Mouse (Mus musculus) urinary bladder, postnatal 14 days (tissue): ENCODE data around the gene Myocd.
A peak's percentile ranks its signal among the peaks of the same experiment; 100 is the strongest.

Experiments
- DNase-seq: peaks from one replicate; pipeline ENCODE4 v3.0.0; 2021; ENCODE audit warnings: low spot score

Gene Myocd

DNA sequence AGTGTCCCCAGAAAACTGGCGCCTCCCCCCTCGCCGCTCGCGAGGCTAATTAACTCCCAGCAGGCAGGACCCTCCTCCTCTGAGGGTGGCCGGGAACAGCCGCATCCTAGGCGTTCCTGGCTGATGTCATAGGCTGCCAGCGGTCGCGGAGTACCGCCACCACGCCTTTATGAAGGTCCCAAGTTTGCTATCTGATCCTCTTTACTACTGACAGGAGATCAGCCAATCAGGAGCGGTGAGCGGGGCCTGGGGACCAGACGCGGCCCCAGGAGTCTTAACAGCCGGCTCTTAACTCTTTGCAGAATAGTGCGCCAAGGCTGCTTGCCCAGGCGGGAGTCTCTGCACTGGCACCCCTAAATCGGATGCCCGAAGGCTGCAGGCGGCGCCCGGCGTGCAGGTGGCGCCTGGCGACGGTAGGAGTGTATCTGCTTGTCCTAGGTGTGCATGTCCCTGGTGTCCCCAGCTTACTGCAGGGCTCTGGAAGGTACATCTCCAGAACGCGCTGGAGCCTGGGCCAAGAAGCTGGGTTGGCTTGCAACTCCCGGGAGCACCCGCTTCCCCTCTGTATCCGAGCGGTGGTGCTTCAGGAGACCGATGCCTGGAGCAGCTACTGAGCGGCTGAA, at the start of gene Myocd:
Myocd (minus strand) TSS at position 139 of the 623 bp plus-strand sequence.
- peak; percentile 17 for DNase-seq

DNA sequence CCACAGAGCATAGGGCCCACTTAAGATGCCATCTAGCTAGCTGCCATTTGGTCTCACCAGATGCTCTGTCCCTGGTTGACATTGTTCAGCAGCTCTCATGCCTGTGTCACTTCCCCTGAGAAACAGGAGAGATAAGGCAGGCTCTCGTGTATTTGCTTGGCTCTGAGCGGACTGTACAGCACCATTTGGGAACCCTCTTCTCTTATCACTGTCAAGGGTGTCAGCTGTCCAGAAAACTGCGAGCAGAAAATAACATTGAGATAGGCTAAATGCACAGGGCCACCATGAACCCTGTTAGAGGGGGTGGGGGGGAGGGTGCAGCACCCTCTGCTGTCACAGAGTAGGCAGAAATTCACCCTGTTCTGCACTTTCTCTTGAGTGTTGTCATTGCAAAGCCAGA, 34.0 kb upstream of the Myocd start:
- no peak for DNase-seq

DNA sequence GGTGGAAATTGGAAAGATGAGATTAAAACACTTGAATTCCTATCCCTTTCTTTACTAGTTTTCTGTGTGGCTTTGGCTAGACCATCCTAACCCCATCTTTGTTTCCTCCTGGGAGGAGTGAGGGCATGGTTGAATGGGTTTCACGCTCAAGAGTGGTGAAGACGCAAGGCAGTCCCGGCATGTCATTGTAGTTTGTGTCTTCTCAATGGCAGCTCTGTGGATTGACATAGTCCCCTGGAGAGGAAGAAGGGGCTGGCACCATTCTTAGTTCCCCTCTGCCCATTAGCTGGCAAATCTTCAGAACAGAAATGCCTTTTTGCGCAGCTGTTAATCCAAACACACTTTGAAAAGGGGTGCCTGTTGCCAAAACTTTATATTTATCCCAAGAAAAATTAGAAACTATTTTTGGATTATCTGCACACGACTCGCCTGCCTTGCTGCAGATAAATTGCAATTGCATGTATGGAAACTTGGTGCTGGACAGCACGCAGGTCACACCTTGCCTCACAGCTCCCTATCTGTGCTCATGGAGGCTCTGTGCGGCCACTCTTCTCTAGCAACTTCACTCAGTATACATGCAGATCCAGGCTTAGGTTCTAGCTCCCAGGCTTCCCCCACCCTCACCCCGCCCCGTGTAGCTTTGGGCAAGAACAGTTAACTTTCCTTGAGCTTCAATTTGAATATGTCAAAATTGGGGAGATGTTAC, 24.5 kb upstream of the Myocd start:
- no peak for DNase-seq

DNA sequence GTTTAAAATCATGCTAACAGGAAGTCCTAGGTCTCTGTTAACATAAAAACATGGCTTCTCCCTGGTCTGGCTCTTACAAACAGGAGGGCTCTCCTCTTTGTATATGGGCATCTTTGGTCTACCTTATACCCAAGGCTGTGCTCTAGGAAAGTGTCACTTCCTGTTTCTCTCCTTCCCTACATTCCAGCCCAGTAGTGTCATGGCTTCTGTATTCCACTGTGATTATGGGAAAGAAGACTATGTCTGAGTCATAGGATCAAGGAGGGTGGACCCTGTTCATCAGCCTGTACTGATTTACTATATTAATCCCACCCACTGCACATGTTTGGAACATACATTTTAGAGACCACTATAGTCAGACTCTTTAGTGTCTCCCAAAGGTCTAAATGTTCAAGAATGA, 23.2 kb upstream of the Myocd start:
- DNase-seq: no peak

DNA sequence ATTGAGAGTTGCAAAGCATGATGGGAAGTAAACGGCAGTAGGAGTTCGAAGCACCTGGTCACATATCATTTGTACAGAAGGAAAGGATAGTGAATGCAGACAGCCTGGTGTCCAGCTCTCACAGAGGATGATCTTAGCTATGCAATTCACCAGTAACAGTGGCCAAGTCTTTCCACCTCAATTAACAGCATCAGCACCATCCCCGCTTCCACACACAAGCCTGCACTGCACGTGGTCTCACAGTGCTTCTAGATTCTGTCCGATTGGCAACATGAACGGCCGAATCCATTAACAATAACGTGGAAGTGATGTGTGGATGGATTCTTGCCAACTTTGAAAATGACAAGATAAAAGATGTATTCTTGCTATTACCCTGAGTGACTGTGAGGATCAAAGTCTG, 17.9 kb upstream of the Myocd start:
- DNase-seq: no peak

DNA sequence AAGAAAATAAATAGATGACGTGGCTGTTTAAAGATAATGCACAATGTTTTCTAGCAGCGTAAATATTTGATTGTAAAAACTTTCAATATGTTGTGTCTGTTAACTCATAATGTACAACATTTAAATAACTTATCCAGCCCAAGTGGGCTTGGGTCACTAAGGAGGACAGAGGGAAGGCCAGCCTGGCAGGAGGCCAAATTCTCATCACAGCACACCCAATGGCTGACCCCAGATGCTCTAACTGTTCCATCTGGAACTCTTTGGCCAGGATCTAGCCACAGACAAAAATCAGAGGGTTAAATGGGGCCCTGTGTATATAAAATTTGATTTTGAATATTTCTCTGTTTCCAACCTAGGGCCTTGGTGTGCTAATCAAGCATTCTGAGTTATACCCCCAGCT, 16.4 kb upstream of the Myocd start:
- no peak for DNase-seq

DNA sequence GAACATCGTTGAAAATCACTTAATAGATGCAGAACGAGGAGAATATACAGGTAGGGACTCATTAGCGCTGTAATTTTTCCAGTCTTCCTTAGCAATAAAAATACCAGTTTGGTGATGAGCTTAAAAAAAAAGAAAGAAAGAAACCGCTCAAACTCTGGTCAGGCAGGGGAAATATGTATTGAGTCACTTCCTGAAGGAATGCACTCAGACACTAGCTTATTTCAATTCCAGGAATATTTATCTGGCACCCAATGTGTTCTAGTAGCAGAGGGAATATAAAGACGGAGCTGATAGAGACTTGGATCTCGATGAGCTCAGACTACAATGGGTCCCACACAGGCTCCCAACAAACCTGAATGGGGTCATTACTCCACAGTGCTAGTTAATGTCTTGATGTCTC, 5.7 kb upstream of the Myocd start:
- DNase-seq: no peak

DNA sequence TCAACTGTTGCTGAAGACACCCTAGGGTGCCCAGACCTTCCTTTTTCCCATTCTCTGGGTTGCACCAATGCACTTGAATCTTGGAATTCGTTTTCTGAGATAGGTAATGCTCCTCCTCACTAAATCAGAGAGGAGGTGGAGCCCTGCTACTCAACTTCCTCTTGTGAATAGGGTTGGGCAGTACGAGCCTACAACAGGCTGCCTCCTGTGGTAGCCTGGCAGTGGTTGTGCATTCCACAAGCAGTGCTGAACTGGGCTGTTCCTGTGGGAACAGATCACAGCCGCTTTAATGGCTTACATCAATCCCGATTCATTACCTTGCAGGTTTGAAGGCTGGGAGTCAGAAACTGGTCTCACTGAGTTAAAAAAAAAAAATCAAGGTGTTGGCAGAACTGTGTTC, 1.2 kb upstream of the Myocd start:
- no peak for DNase-seq

DNA sequence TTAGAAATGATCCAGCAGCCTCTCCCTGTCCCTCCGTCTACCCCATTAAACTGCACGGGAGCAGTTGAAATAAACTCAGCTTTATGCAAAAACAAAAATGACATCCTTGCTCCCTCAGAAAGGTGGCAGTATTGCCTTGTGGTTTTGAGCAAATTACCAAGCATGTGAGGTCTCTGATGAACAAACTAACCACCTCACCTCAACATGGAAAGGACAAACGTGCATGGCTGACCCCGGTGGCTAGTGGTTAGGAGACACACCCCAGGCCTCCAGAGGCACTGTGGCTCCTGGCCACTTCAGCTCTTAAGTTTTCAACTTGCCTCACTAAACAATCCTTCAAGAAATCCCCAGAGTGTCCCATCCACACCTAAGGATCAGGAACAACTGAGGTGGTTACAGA, 1.5 kb downstream of the Myocd start:
- no peak for DNase-seq

DNA sequence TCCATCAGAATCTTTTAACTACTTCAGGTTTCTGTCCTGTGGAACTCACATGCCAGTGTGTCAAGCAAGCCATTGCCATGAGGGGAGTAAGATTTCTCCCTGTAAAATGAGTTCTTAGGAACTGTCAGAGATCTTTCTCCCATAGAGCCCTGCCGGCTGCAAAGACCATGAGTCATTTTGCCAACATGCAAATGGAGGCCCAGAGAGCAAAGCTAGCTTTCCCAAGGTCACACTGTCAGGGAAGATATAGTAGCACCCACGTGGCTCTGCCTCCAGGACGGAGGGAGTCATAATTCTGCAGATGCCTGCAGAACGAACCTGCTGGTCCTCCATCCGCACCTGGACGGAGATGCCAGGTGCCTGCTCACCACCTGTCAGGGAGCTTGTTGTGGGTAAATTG, 6.3 kb downstream of the Myocd start:
- no peak for DNase-seq

DNA sequence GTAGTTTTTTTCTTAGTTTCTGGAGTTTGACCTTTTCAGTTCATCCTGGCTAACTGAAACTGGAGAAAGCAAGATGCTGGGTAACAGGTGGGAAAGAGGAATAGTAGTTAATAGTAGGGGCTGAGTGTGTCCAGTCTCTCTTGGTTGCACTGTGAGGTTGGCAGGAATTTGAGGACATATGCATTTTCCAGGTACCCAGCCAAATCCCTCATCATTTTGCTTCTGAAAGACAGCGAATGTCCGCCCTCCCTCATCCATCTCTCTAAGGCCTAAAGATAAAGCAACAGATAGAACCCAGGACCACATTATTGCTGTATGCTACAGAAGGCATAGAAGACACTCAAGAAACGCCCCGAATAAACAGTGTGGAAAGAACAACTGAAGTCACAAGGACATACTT, 10.8 kb downstream of the Myocd start:
- no peak for DNase-seq

DNA sequence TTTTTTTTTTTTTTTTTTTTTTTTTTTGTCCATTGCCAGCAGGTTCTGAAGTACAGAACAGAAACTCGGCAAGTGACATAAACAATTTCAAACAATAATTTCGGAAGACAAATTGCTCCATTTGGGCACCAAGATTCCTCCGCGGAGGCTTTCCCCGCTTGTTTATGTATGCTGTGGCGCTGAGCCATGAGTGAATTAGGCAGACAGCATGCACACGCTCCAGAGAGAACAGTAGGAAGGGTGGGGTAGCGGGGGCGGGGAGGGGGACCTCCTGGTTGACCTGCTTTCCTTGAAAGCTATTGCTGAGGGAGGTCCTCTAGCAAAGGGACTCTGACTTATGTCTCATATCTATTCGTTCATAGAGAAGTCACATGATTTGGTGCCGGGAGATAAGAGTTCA, 13.6 kb downstream of the Myocd start:
- no peak for DNase-seq

DNA sequence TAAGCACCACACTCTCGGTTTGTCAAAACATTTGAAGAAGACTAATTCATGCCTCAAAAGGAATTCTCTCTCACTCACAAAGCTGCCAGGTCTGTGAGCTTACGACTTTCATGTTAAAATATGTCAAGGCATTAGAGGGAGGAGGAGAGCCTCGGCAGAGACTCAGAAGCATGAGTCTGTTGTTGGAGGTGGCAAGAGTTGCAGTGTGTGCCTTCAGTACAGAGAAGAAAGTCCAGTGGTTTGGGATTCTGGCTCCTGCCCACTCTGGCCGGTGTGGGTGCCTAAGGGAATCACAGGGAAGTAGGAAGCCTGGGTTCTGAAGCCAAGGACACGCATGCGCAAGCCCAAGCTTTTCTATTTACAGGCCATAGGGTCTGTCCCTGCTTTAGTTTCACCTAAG, 14.2 kb downstream of the Myocd start:
- no peak for DNase-seq

DNA sequence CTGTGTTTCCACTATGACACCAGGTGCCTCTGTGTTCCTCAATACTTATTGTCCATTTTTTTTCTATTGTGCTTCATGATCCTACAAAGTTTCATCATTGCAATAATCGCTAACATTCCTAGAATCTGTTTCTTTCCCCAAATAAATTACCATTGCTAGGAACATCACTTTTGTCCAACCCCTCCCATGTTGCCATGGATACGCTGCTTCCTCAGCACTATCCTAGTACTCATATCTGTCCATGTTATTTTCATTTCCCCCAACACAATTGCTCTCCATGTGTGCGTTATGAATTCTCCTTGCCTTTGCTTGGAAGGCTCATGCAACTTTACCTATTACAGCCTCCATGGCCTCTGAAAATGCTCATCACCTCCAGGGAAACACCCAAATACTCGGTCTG, 19.4 kb downstream of the Myocd start:
- no peak for DNase-seq

DNA sequence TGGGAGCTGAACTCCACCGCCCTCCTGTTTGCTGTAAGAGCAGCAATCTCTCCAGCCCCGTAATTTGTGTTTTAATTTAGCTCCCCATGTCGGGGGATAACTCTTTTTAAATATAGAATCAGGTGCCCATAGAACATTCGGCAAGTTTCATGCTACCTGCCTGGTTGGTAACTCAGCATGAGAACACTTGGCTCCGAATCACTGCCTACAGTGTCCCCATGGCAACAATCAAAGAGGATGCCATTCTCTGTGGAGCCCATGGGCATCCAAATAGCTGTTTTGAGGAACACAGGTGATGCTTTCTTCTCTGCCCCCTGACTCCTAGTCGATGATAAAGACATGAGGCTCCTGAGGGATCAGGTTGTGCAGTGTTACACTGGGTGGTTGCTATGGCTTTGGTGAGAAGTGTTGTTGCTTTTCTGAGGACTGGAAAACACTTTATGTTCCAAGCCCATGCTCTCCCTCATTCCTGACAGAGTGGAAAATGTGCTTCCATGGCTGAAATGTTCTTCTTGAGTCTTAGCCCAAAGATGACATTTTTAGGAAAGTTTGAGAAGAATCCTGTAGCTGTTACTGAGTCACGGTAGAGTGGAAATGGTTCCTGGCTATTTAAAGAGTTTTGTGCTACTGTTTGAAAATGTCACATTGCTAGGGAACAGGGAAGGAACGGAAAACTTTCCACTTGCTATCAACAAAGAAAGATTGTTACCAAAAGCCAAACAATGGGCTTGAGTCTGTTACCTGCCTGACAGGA, 23.3 kb downstream of the Myocd start:
- no peak for DNase-seq

DNA sequence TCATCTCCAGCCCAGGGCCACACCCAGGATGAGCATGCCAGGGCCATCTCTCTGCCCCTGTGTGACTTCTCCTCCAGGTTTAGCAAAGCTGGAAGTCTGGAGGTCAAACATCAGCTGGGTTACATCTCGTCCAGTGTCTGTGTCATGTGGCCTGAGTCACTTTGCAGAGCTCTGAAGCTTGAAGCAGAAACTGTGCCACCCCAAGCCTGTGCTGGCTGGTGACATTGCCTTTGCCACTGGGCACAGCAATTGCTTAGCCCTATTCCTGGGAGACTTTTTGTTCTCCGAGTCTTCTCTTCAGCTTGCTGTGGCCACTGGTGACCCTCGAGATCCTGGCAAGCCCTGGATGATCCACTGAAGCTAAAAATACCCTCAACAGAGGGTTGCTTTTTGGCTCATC, 26.2 kb downstream of the Myocd start:
- DNase-seq: no peak

DNA sequence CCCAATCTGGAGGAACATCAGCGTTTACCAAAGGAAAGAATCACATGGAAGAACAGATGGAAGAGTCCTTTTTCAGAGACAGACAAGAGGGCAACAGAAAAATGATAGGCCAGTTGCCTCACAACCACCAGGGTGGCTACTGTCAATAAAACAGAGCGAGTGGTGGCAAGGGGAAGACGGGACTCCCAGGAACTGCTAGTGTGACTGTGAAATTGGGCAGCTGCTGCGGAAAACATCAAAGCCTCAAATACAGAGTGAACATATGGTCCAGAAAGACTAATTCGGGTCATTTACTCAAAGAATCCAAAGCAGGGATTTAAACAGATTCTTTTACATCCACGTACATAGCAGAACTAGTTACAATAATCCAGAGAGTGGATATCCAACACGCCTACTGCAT, 29.3 kb downstream of the Myocd start:
- DNase-seq: no peak

DNA sequence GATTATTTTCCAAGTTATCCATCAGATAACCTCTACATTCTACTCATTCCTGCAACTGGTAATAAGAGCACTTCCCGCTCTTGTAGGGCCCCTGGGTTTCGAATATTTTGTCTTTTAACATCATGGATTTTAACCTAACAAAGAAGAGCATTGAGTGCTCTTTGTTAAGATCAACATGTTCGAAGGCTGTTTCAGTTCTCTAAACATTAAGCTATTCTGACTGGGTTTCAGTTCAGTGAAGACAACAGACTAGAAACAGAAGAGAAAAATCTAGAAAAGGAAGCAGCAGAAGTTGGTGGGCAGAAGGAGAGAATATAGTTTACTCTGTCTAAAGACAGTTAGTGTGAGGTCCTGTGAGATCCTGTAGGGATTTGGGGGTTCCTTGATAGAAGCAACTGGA, 31.9 kb downstream of the Myocd start:
- DNase-seq: no peak

DNA sequence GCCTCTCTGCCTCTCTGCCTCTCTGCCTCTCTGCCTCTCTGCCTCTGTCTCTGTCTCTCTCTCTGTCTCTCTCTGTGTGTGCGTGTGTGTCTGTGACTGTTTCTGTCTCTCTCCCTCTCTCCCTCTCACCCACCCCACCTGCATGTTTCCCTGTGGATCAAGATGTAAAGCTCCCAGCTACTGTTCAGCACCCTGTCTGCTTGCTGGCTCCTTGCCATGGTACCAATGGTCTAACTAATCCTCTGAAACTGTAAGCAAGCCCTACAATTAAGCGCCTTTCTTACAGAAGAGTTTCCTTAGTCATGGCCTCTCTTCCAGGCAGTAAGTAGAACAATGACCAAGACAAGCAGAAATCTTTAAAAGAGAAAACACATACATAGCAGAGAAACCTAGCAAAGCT, 32.9 kb downstream of the Myocd start:
- no peak for DNase-seq

DNA sequence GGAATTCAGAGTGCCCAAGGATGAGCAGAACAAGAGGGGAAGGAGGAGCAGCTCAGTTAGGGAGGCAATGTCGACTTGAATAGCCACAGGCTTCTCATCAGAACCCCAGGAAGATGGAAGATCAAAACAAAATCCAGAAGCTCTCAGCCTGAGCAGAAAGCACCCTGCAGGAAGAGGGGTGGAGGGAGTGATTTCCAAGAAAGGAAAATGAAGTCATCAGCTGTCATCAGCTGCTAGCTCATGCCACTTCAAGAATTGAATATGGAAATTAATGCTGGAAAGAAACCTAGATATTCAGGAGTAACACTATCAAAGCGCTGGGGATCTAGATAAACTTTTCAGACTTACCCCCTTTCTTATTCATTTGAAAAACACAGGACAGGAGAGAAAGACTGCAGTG, 34.4 kb downstream of the Myocd start:
- DNase-seq: no peak

DNA sequence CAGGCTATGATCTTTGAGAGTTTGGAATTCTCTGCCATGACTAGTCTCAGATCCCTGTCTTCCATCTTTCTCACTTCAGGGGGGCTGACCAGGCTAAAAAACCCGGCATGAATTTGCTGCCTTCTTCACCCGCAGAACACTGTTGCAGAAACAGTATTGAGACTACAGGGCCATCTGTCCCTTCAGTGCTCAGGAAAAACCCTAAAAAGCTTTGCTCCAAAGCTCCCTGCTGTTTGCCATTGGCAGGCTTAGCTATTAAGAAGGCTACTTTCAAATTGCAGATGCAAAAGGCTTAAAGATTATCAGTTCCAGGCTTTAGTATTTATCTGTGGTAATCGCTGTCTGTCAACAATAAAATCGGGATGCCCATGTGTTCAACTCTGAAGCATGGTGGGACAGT, 38.0 kb downstream of the Myocd start:
- DNase-seq: no peak

DNA sequence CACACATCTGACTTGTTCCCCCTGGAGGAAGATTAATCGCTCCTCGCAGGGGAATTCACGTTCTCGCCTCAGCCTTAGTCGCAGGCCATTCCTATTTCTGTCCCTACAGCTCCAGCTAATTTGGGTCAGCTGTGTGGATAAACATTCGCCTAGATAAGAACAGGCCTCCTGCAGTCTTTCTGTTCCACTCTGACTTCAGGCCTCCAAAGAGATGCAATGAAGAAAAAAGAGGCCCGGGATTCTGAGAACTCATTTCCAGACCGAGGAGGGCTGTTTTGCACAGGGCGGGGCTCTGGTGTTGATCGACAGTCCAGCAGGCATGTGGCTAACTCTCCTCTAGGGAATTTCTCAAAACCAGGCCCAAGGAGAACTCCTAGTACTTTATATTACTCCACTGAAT, 43.0 kb downstream of the Myocd start:
- no peak for DNase-seq

DNA sequence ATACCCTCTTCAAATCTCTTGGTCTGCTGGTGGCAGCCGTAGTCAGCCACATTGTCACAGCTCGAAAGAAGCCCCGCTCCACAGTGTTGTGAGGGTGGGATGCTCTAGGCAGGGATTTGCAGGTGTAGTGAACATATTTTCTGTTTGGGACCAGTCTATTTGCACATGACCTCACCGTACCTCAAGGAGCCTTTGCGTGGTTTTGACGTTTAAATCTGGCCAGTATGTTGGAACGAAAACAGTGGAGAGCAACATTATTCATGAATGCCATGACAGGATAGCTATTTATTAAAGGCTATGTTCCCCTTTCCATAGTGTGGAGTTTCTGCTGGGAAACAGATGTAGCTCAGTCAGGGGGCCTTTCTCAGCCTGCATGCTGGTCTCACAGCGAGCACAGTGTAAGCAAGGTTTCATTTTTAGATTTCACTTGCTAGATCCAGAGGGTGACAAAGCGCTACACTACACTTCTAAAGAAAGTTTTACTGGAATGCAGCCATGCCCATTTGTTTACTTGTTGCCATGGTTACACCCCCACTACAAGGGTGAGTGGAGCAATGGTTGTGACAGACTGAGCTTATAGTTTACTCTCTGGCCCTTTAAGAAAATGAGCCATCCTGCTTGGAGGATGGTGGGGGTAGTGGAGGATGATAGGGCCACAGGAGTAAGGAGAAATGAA, 54.7 kb downstream of the Myocd start:
- DNase-seq: no peak
